Mouse (Mus musculus) kidney, postnatal 0 days (tissue): ENCODE data around the gene Rora. TPM values are rescaled to one million over a fixed set of nuclear protein-coding genes. Genes with fewer than 3 reads are reported as not detected.

Source experiments
- ATAC-seq: fragments of 200-750 bp; cut with Nextera tagmentation; replicated peaks from 2 replicates; pipeline ENCODE4 v1.8.0; 2017; ENCODE audit warnings: low read depth, moderate number of reproducible peaks, moderate TSS enrichment, moderate library complexity; ENCODE audit not compliant: low FRiP score
- DNase-seq: peaks from one replicate; pipeline ENCODE4 v3.0.0-alpha.2; 2016; ENCODE audit warnings: low spot score
- H3K27ac ChIP-seq: fragments of 300-500 bp; sonication (generic); 2 replicates; pipeline ENCODE4 v1.5.1; 2014; ENCODE audit warnings: mild to moderate bottlenecking
- H3K27me3 ChIP-seq: fragments of 300-500 bp; sonication (generic); 2 replicates; pipeline ENCODE4 v1.6.1; 2014; ENCODE audit warnings: low read length, mixed read lengths; ENCODE audit not compliant: insufficient read depth
- H3K36me3 ChIP-seq: fragments of 300-500 bp; sonication (generic); 2 replicates; pipeline ENCODE4 v1.6.1; 2014; ENCODE audit warnings: low read length, mixed read lengths; ENCODE audit not compliant: insufficient read depth
- H3K4me1 ChIP-seq: fragments of 300-500 bp; sonication (generic); replicated peaks from 2 replicates; pipeline ENCODE4 v1.6.1; 2014; ENCODE audit warnings: antibody characterized with exemption, low read length, mixed read lengths; ENCODE audit not compliant: insufficient read depth
- H3K4me2 ChIP-seq: fragments of 300-500 bp; sonication (generic); 2 replicates; pipeline ENCODE4 v1.6.1; 2014; ENCODE audit warnings: mild to moderate bottlenecking, low read length, moderate library complexity, mixed read lengths
- H3K4me3 ChIP-seq: fragments of 300-500 bp; sonication (generic); replicated peaks from 2 replicates; pipeline ENCODE4 v1.5.1; 2014; ENCODE audit warnings: low read depth, low read length
- H3K9ac ChIP-seq: fragments of 300-500 bp; sonication (generic); 2 replicates; pipeline ENCODE4 v1.6.1; 2014; ENCODE audit warnings: low read depth, low read length
- H3K9me3 ChIP-seq: fragments of 300-500 bp; sonication (generic); replicated peaks from 2 replicates; pipeline ENCODE4 v1.6.1; 2016; ENCODE audit warnings: low read length, inconsistent platforms, mixed read lengths
- CTCF ChIP-seq: IDR thresholded peaks from 2 replicates; pipeline ENCODE4 v1.5.1; 2016; ENCODE audit warnings: antibody characterized with exemption, low read depth, mild to moderate bottlenecking, moderate library complexity
- WGBS: fragments of 180-500 bp; shearing (Covaris S2); extraction: QIAGEN DNeasy Blood & Tissue Kit; methylation state at CpG from one replicate; pipeline ENCODE4 v1.1.7; 2014; 5-methylcytosine and 5-hydroxymethylcytosine counted together
- polyA plus RNA-seq: library from polyadenylated mRNA; unstranded; fragments of >200 nt; fragmentation: Nextera tagmentation; extraction: Ambion mirVana; gene quantifications from 2 replicates; pipeline ENCODE4 v1.2.1, GENCODE M21; 2015

Rora gene
- polyA plus RNA-seq, 1 experiment from 2014 or later = 9.8 TPM

DNA sequence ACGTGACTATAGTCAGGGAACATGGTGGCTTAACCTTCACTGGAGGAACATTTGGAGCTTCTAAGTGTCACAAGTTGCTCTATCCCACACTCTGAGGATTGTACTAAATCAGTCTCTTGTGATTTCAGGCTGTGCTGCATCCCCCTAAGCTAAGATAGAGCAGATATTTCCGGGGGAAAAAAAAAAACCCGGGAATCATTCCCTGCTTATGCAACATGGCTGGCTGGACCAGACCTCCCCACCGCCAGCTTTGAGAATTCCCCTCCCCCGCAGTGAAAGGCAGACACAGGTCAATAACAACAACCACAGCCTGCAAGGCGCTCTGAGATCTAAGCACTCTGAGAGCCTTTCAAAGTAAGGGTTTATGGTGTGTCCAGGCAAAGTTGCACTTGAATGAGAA is 244.7 kb downstream of the Rora start:
- DNase-seq (no peak), ATAC-seq (no peak)
- no peaks in the 10 kb centered on the region for H3K4me1 ChIP-seq
- TF ChIP-seq CTCF = no peak
- H3K27me3 ChIP-seq = no peaks in the 10 kb centered on the region
- WGBS = 57% methylated on average over 6 of the region's 6 CpGs
- no peak overlapping the region for H3K27ac ChIP-seq
- no peak overlapping the region for H3K9ac ChIP-seq
- no peaks in the 10 kb centered on the region for H3K36me3 ChIP-seq
- H3K9me3 ChIP-seq = no peaks in the 10 kb centered on the region
- H3K4me2 ChIP-seq = no peak overlapping the region
- no peak overlapping the region for H3K4me3 ChIP-seq

GRCm38 (mm10) chr9:68899525-68900222 is 246.1 kb downstream of the Rora start:
- H3K9ac ChIP-seq = no peak overlapping the region
- no peaks in the 10 kb centered on the region for H3K27me3 ChIP-seq
- no peak overlapping the region for H3K4me2 ChIP-seq
- H3K36me3 ChIP-seq = no peaks in the 10 kb centered on the region
- DNase-seq = no peak
- WGBS = 82% methylated on average over 5 of the region's 5 CpGs
- no peaks in the 10 kb centered on the region for H3K4me1 ChIP-seq
- no peak for ATAC-seq
- H3K4me3 ChIP-seq = no peak overlapping the region
- H3K27ac ChIP-seq = no peak overlapping the region
- peak; percentile 47 for TF ChIP-seq CTCF
- H3K9me3 ChIP-seq = no peaks in the 10 kb centered on the region

DNA sequence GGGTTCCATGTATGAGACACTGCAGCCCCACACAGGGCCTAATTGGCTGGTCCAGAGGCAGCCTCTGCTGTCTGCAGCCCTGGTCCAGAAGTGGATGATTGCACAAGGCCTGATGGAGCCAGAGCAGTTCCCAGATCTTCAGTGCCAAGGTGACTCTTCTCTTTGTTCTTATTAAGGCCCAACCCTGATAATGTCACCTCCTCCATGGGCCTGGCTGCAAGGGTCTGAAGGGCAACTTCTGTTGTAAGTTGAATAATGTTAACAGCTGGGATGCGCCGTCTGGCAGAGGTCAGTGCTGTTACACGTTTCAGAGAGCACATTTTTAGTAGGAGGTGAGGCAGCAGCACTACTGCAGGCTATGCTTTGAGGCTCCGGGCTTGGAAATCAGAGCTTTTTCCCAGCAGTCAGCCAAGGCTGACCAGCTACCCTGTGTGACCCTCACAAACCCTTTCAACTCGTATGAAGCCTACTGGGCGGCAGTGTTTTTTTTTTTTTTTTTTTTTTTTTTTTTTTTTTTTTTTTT is 252.8 kb downstream of the Rora start:
- 42% methylated on average over 6 of the region's 6 CpGs for WGBS
- Histone ChIP-seq H3K27me3 (no peaks in the 10 kb centered on the region), H3K27ac (no peak overlapping the region), H3K4me2 (no peak overlapping the region), H3K9ac (no peak overlapping the region), H3K36me3 (no peaks in the 10 kb centered on the region), H3K4me1 (0 out of 2 replicates have a peak, but pooled peaks cover 6% of the 10 kb centered on the region), H3K4me3 (no peak overlapping the region), H3K9me3 (no peaks in the 10 kb centered on the region)
- peak; percentile 69 for DNase-seq
- no peak for ATAC-seq
- no peak for TF ChIP-seq CTCF

DNA sequence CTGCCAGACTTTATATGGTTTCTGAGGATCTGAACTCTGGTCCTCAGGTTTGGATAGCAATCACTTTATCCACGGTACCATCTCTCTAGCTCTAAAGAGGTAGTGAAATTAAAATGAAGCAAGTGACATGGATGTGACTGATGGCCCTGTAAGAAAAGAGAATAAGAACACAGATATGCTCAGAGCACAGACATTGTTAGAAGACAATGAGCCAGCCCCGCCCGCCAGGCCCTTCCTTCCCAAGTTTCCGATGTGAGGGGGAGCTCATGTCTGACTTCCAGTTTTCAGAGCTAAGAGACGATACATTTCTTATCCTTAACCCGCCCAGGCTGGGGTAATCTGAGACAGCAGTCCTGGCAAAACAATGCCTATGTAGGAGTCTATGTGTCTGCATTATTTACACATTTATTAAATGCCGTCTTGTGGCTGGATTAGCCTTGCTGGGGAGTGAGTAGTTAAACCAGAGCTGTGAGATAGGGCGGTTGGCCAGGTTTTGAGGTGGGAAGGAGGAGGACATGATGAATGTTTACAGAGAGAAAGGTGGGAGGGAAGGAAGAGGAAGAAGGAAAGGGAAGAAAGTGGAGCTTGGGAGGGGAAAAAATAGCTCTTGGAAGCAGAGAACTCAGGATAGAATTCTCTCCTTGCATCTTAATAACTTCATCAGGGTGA is 259.0 kb downstream of the Rora start:
- Histone ChIP-seq H3K27me3 (no peaks in the 10 kb centered on the region), H3K4me3 (no peak overlapping the region), H3K4me1 (no peaks in the 10 kb centered on the region), H3K36me3 (no peaks in the 10 kb centered on the region), H3K4me2 (no peak overlapping the region), H3K9ac (no peak overlapping the region), H3K9me3 (no peaks in the 10 kb centered on the region), H3K27ac (no peak overlapping the region)
- ATAC-seq = no peak; the same call in 1 of the 2 replicates
- WGBS = 24% methylated on average over 8 of the region's 8 CpGs
- DNase-seq = peak; percentile 81
- no peak for TF ChIP-seq CTCF

- Histone ChIP-seq H3K27me3 (no peaks in the 10 kb centered on the region), H3K9me3 (no peaks in the 10 kb centered on the region), H3K36me3 (no peaks in the 10 kb centered on the region), H3K4me1 (no peaks in the 10 kb centered on the region), H3K9ac (no peak overlapping the region), H3K4me3 (no peak overlapping the region), H3K4me2 (no peak overlapping the region), H3K27ac (no peak overlapping the region)
- no peak for DNase-seq
- no peak for TF ChIP-seq CTCF
- no peak for ATAC-seq
- 46% methylated on average over 10 of the region's 10 CpGs for WGBS
Measured at GRCm38 (mm10) chr9:68913191-68913697, 259.7 kb downstream of the Rora start.

GRCm38 (mm10) chr9:68914541-68915275 is 261.1 kb downstream of the Rora start:
- Histone ChIP-seq H3K4me1 (no peaks in the 10 kb centered on the region), H3K4me2 (no peak overlapping the region), H3K4me3 (no peak overlapping the region), H3K27ac (no peak overlapping the region), H3K27me3 (no peaks in the 10 kb centered on the region), H3K9ac (no peak overlapping the region), H3K36me3 (no peaks in the 10 kb centered on the region), H3K9me3 (no peaks in the 10 kb centered on the region)
- 77% methylated on average over 4 of the region's 4 CpGs for WGBS
- DNase-seq (no peak), ATAC-seq (no peak)
- TF ChIP-seq CTCF = no peak
